Mouse (Mus musculus): ENCODE measurements around the gene Hoxd13. TPM values are rescaled to one million over a fixed set of nuclear protein-coding genes. Genes with fewer than 3 reads are reported as not detected.

Gene Hoxd13
- polyA plus RNA-seq, 1 experiment = not detected

DNA sequence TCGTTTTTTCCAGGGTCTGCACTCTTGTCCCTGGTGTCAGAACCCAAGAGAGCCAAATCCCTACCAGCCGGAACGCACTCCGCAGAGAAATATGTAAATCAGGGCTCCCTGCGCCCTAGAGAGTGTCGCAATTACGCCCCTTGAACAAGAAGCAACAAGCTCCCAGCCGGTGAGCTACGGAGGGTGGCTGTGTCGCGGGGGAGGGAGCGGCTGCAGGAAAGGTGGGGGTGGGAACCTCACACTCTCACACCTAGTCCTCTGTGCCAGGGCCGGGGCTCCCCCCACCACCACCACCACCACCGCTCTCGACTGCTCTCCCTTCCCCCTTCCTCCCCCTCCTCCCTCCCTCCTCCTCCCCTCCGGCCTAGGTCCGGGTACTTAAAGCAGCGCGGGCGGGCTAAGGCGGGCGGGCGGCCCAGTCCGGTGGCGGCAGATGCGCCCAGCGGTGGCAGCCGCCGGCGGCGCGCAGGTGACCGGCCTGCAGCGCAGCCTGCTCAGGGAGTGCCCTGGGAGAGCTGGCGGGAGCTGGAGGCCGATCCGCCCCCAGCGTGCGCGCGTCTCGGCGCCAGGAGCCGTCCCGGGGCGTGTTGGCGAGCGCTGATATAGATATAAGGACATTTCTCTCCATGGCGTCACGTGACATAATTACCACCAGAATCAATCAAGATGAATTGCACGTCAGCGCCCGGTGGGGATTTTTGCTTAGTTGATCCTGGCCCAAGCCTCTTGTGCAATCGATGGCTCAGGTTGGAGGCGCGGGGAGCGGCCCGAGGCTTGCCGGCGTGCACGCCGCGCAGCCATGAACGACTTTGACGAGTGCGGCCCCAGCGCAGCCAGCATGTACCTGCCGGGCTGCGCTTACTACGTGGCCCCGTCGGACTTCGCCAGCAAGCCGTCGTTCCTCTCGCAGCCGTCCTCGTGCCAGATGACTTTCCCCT is 13.8 kb downstream of the Hoxd13 start:
- no peak overlapping the region for H3K4me3 ChIP-seq
- no peaks in the 10 kb centered on the region for H3K79me2 ChIP-seq (ENCODE audit: control insufficient read depth, insufficient read depth)
- no peak overlapping the region for H3ac ChIP-seq (ENCODE audit: control insufficient read depth, insufficient read length)
- no peak for TF ChIP-seq TCF3 (IDR thresholded peaks at IDR 0.05; ENCODE audit: insufficient read length, low read depth)
- peaks cover 48% of the 10 kb centered on the region for H3K27me3 ChIP-seq (ENCODE audit: control insufficient read depth, insufficient read depth, insufficient read length)
- H3K36me3 ChIP-seq (ENCODE audit: control insufficient read depth, insufficient read depth) = no peaks in the 10 kb centered on the region
- no peak overlapping the region for H3K4me2 ChIP-seq (ENCODE audit: low read depth)

DNA sequence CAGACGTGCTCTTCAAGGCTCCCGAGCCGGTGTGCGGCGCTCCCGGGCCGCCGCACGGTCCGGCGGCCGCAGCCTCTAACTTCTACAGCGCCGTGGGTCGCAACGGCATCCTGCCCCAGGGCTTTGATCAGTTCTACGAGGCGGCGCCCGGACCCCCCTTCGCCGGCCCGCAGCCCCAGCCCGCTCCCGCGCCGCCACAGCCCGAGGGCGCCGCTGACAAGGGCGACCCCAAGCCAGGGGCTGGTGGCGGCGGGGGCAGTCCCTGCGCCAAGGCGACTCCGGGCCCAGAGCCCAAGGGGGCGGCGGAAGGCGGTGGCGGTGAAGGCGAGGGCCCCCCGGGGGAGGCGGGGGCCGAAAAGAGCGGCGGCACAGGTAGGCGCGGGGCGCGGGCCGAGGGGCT is 14.7 kb downstream of the Hoxd13 start:
- H3K36me3 ChIP-seq (ENCODE audit: control insufficient read depth, insufficient read depth) = no peaks in the 10 kb centered on the region
- H3K4me3 ChIP-seq = no peak overlapping the region
- TF ChIP-seq MAX (IDR thresholded peaks at IDR 0.05; ENCODE audit: low read depth) = no peak
- TF ChIP-seq E2F4 (IDR thresholded peaks at IDR 0.05; ENCODE audit: insufficient read depth) = no peak
- no peak for TF ChIP-seq SRF (IDR thresholded peaks at IDR 0.05; ENCODE audit: control insufficient read depth, insufficient read length, low read depth)
- TF ChIP-seq TCF12 (IDR thresholded peaks at IDR 0.05; ENCODE audit: insufficient read depth, poor library complexity, severe bottlenecking) = no peak
- H3ac ChIP-seq (ENCODE audit: control insufficient read depth, insufficient read length) = no peak overlapping the region
- no peak overlapping the region for H3K4me2 ChIP-seq (ENCODE audit: low read depth)
- H3K27me3 ChIP-seq (ENCODE audit: control insufficient read depth, insufficient read depth, insufficient read length) = peaks cover 49% of the 10 kb centered on the region
- H3K79me2 ChIP-seq (ENCODE audit: control insufficient read depth, insufficient read depth) = no peaks in the 10 kb centered on the region

DNA sequence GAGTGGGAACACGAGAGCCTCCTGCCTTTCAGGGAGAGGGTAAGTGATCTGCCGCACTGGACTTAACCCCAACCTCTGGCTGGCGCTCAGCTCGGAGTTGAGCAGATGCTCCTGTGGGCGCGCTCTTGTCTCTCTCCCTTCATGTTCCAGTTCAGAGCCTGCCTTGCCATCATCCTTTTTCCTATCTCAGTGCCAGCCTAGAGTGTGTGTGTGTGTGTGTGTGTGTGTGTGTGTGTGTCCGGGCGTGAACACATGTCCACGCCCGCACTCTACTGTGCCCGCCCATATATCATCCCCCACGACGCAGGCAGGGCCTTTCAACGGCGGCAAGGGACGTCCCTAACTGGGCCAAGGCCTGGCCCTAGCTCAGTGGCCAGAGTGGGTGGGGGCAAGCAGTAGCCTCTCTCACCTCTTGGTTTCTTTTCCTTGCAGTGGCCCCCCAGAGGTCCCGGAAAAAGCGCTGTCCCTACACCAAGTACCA is 15.4 kb downstream of the Hoxd13 start:
- no peaks in the 10 kb centered on the region for H3K79me2 ChIP-seq (ENCODE audit: control insufficient read depth, insufficient read depth)
- H3K4me2 ChIP-seq (ENCODE audit: low read depth) = no peak overlapping the region
- no peak overlapping the region for H3K4me3 ChIP-seq
- no peaks in the 10 kb centered on the region for H3K36me3 ChIP-seq (ENCODE audit: control insufficient read depth, insufficient read depth)
- no peak overlapping the region for H3ac ChIP-seq (ENCODE audit: control insufficient read depth, insufficient read length)
- TF ChIP-seq TCF12 (IDR thresholded peaks at IDR 0.05; ENCODE audit: insufficient read depth, poor library complexity, severe bottlenecking) (no peak), POLR2AphosphoS2 (IDR thresholded peaks at IDR 0.05; ENCODE audit: insufficient read length, low read depth) (no peak), MYOG (IDR thresholded peaks at IDR 0.05; ENCODE audit: control insufficient read depth in 1 of 3, insufficient read depth in 1 of 3, insufficient read length in 2 of 3, low read depth in 2 of 3) (no peak), CEBPB (IDR thresholded peaks at IDR 0.05; ENCODE audit: insufficient read depth, poor library complexity, severe bottlenecking) (no peak), SRF (IDR thresholded peaks at IDR 0.05; ENCODE audit: control insufficient read depth, insufficient read length, low read depth) (no peak), MYOD1 (IDR thresholded peaks at IDR 0.05; ENCODE audit: control insufficient read depth in 1 of 3, insufficient read length in 2 of 3, low read depth in 2 of 3) (no peak), TCF3 (IDR thresholded peaks at IDR 0.05; ENCODE audit: insufficient read length, low read depth) (no peak), E2F4 (IDR thresholded peaks at IDR 0.05; ENCODE audit: insufficient read depth) (no peak), POLR2A (IDR thresholded peaks at IDR 0.05; ENCODE audit: insufficient read length, low read depth) (no peak), MAX (IDR thresholded peaks at IDR 0.05; ENCODE audit: low read depth) (no peak), REST (IDR thresholded peaks at IDR 0.05; ENCODE audit: insufficient read depth, insufficient read length) (no peak), USF1 (IDR thresholded peaks at IDR 0.05; ENCODE audit: low read depth) (no peak)
- peaks cover 50% of the 10 kb centered on the region for H3K27me3 ChIP-seq (ENCODE audit: control insufficient read depth, insufficient read depth, insufficient read length)

GRCm38 (mm10) chr2:74684106-74684505 is 16.0 kb downstream of the Hoxd13 start:
- Histone ChIP-seq H3K36me3 (ENCODE audit: control insufficient read depth, insufficient read depth) (no peaks in the 10 kb centered on the region), H3K4me3 (no peak overlapping the region), H3ac (ENCODE audit: control insufficient read depth, insufficient read length) (no peak overlapping the region), H3K79me2 (ENCODE audit: control insufficient read depth, insufficient read depth) (no peaks in the 10 kb centered on the region), H3K4me2 (ENCODE audit: low read depth) (no peak overlapping the region), H3K27me3 (ENCODE audit: control insufficient read depth, insufficient read depth, insufficient read length) (peaks cover 50% of the 10 kb centered on the region)
- TF ChIP-seq CEBPB (IDR thresholded peaks at IDR 0.05; ENCODE audit: insufficient read depth, poor library complexity, severe bottlenecking) = no peak
- TF ChIP-seq MYOG (IDR thresholded peaks at IDR 0.05; ENCODE audit: control insufficient read depth in 1 of 3, insufficient read depth in 1 of 3, insufficient read length in 2 of 3, low read depth in 2 of 3) = no peak
- no peak for TF ChIP-seq TCF12 (IDR thresholded peaks at IDR 0.05; ENCODE audit: insufficient read depth, poor library complexity, severe bottlenecking)
- TF ChIP-seq POLR2A (IDR thresholded peaks at IDR 0.05; ENCODE audit: insufficient read length, low read depth) = no peak
- TF ChIP-seq REST (IDR thresholded peaks at IDR 0.05; ENCODE audit: insufficient read depth, insufficient read length) = no peak
- TF ChIP-seq MAX (IDR thresholded peaks at IDR 0.05; ENCODE audit: low read depth) = no peak
- no peak for TF ChIP-seq POLR2AphosphoS2 (IDR thresholded peaks at IDR 0.05; ENCODE audit: insufficient read length, low read depth)
- TF ChIP-seq MYOD1 (IDR thresholded peaks at IDR 0.05; ENCODE audit: control insufficient read depth in 1 of 3, insufficient read length in 2 of 3, low read depth in 2 of 3) = no peak
- TF ChIP-seq TCF3 (IDR thresholded peaks at IDR 0.05; ENCODE audit: insufficient read length, low read depth) = no peak
- no peak for TF ChIP-seq SRF (IDR thresholded peaks at IDR 0.05; ENCODE audit: control insufficient read depth, insufficient read length, low read depth)
- no peak for TF ChIP-seq USF1 (IDR thresholded peaks at IDR 0.05; ENCODE audit: low read depth)
- TF ChIP-seq E2F4 (IDR thresholded peaks at IDR 0.05; ENCODE audit: insufficient read depth) = no peak

GRCm38 (mm10) chr2:74685059-74685603 is 17.0 kb downstream of the Hoxd13 start:
- TF ChIP-seq TCF3 (IDR thresholded peaks at IDR 0.05; ENCODE audit: insufficient read length, low read depth) (no peak), E2F4 (IDR thresholded peaks at IDR 0.05; ENCODE audit: insufficient read depth) (no peak), SRF (IDR thresholded peaks at IDR 0.05; ENCODE audit: control insufficient read depth, insufficient read length, low read depth) (no peak), MYOG (IDR thresholded peaks at IDR 0.05; ENCODE audit: control insufficient read depth in 1 of 3, insufficient read depth in 1 of 3, insufficient read length in 2 of 3, low read depth in 2 of 3) (no peak)
- Histone ChIP-seq H3K4me3 (no peak overlapping the region), H3K4me2 (ENCODE audit: low read depth) (no peak overlapping the region)

More at GRCm38 (mm10) chr2:74685059-74685603, 17.0 kb downstream of the Hoxd13 start:
- no peaks in the 10 kb centered on the region for H3K79me2 ChIP-seq (ENCODE audit: control insufficient read depth, insufficient read depth)
- H3K27me3 ChIP-seq (ENCODE audit: control insufficient read depth, insufficient read depth, insufficient read length) = peaks cover 50% of the 10 kb centered on the region
- no peaks in the 10 kb centered on the region for H3K36me3 ChIP-seq (ENCODE audit: control insufficient read depth, insufficient read depth)
- no peak overlapping the region for H3ac ChIP-seq (ENCODE audit: control insufficient read depth, insufficient read length)
